Mouse (Mus musculus): ENCODE measurements at regions not wholly inside any gene's neighbourhood (a gene's known extent, or its start where the extent isn't known, plus 50 kb on each side); places are given as distances from the start of the nearest gene placed in this dataset.

GRCm38 (mm10) chr7:136660401-136660800 lies 234.0 kb upstream of the Mgmt start:
- 60% methylated on average over 2 of the region's 2 CpGs for WGBS
- no peak for ATAC-seq (ENCODE audit: low read depth)

GRCm38 (mm10) chr7:136664424-136665082 lies 229.9 kb upstream of the Mgmt start:
- no peak overlapping the region for H3K27ac ChIP-seq (replicated peaks; ENCODE audit: low read depth, low read length)
- no peaks in the 10 kb centered on the region for H3K9me3 ChIP-seq (ENCODE audit: control insufficient read depth, low read length)
- no peaks in the 10 kb centered on the region for H3K36me3 ChIP-seq (ENCODE audit: control insufficient read depth, insufficient read depth, low read length)
- H3K9ac ChIP-seq (ENCODE audit: low read depth, low read length): no peak overlapping the region
- no peak overlapping the region for H3K4me2 ChIP-seq (ENCODE audit: low read depth, low read length)
- no peak overlapping the region for H3K4me3 ChIP-seq (ENCODE audit: low read depth, low read length)
- DNase-seq (ENCODE audit: low spot score) (no peak), ATAC-seq (ENCODE audit: low read depth) (no peak)
- H3K27me3 ChIP-seq (replicated peaks; ENCODE audit: control insufficient read depth, insufficient read depth, low read length): no peaks in the 10 kb centered on the region
- 0 out of 2 replicates have a peak, but pooled peaks cover 5% of the 10 kb centered on the region for H3K4me1 ChIP-seq (ENCODE audit: control insufficient read depth, insufficient read depth, low read length)
- WGBS: 69% methylated on average over 10 of the region's 10 CpGs

More at GRCm38 (mm10) chr7:136660401-136660800, 234.0 kb upstream of the Mgmt start:
- H3K9me3 ChIP-seq (ENCODE audit: control insufficient read depth, low read length): no peaks in the 10 kb centered on the region
- no peak overlapping the region for H3K9ac ChIP-seq (ENCODE audit: low read depth, low read length)
- 0 out of 2 replicates have a peak, but pooled peaks cover 5% of the 10 kb centered on the region for H3K4me1 ChIP-seq (ENCODE audit: control insufficient read depth, insufficient read depth, low read length)
- no peaks in the 10 kb centered on the region for H3K36me3 ChIP-seq (ENCODE audit: control insufficient read depth, insufficient read depth, low read length)
- no peak overlapping the region for H3K4me2 ChIP-seq (ENCODE audit: low read depth, low read length)
- no peak overlapping the region for H3K27ac ChIP-seq (replicated peaks; ENCODE audit: low read depth, low read length)
- no peak overlapping the region for H3K4me3 ChIP-seq (ENCODE audit: low read depth, low read length)
- no peak for DNase-seq (ENCODE audit: low spot score)
- H3K27me3 ChIP-seq (replicated peaks; ENCODE audit: control insufficient read depth, insufficient read depth, low read length): no peaks in the 10 kb centered on the region

- 0 out of 2 replicates have a peak, but pooled peaks cover 5% of the 10 kb centered on the region for H3K4me1 ChIP-seq (ENCODE audit: control insufficient read depth, insufficient read depth, low read length)
- no peaks in the 10 kb centered on the region for H3K36me3 ChIP-seq (ENCODE audit: control insufficient read depth, insufficient read depth, low read length)
- H3K4me3 ChIP-seq (ENCODE audit: low read depth, low read length): no peak overlapping the region
- WGBS: 82% methylated on average over 2 of the region's 2 CpGs
- no peak overlapping the region for H3K27ac ChIP-seq (replicated peaks; ENCODE audit: low read depth, low read length)
- no peak overlapping the region for H3K9ac ChIP-seq (ENCODE audit: low read depth, low read length)
- ATAC-seq (ENCODE audit: low read depth) (no peak), DNase-seq (ENCODE audit: low spot score) (no peak)
- no peak overlapping the region for H3K4me2 ChIP-seq (ENCODE audit: low read depth, low read length)
- no peaks in the 10 kb centered on the region for H3K27me3 ChIP-seq (replicated peaks; ENCODE audit: control insufficient read depth, insufficient read depth, low read length)
- no peaks in the 10 kb centered on the region for H3K9me3 ChIP-seq (ENCODE audit: control insufficient read depth, low read length)
Observed at GRCm38 (mm10) chr7:136665901-136666300, 228.5 kb upstream of the Mgmt start.

- Histone ChIP-seq H3K9ac (ENCODE audit: low read depth, low read length) (no peak overlapping the region), H3K27me3 (replicated peaks; ENCODE audit: control insufficient read depth, insufficient read depth, low read length) (no peaks in the 10 kb centered on the region), H3K27ac (replicated peaks; ENCODE audit: low read depth, low read length) (no peak overlapping the region), H3K9me3 (ENCODE audit: control insufficient read depth, low read length) (no peaks in the 10 kb centered on the region), H3K4me2 (ENCODE audit: low read depth, low read length) (no peak overlapping the region), H3K4me3 (ENCODE audit: low read depth, low read length) (no peak overlapping the region), H3K4me1 (ENCODE audit: control insufficient read depth, insufficient read depth, low read length) (0 out of 2 replicates have a peak, but pooled peaks cover 5% of the 10 kb centered on the region), H3K36me3 (ENCODE audit: control insufficient read depth, insufficient read depth, low read length) (no peaks in the 10 kb centered on the region)
- no peak for ATAC-seq (ENCODE audit: low read depth)
- 17% methylated on average over 6 of the region's 6 CpGs for WGBS
- DNase-seq (ENCODE audit: low spot score): no peak
Observed at GRCm38 (mm10) chr7:136666707-136667106, 227.7 kb upstream of the Mgmt start.

- H3K4me3 ChIP-seq (ENCODE audit: low read depth, low read length): no peak overlapping the region
- H3K9ac ChIP-seq (ENCODE audit: low read depth, low read length): no peak overlapping the region
- no peaks in the 10 kb centered on the region for H3K36me3 ChIP-seq (ENCODE audit: control insufficient read depth, insufficient read depth, low read length)
- no peaks in the 10 kb centered on the region for H3K4me1 ChIP-seq (ENCODE audit: control insufficient read depth, insufficient read depth, low read length)
- DNase-seq (ENCODE audit: low spot score) (no peak), ATAC-seq (ENCODE audit: low read depth) (no peak)
- no peak overlapping the region for H3K27ac ChIP-seq (replicated peaks; ENCODE audit: low read depth, low read length)
- no peaks in the 10 kb centered on the region for H3K9me3 ChIP-seq (ENCODE audit: control insufficient read depth, low read length)
- no peak overlapping the region for H3K4me2 ChIP-seq (ENCODE audit: low read depth, low read length)
- no peaks in the 10 kb centered on the region for H3K27me3 ChIP-seq (replicated peaks; ENCODE audit: control insufficient read depth, insufficient read depth, low read length)
- 38% methylated on average over 7 of the region's 7 CpGs for WGBS
Observed at GRCm38 (mm10) chr7:136670675-136671074, 223.7 kb upstream of the Mgmt start.

- no peaks in the 10 kb centered on the region for H3K27me3 ChIP-seq (replicated peaks; ENCODE audit: control insufficient read depth, insufficient read depth, low read length)
- no peak overlapping the region for H3K4me2 ChIP-seq (ENCODE audit: low read depth, low read length)
- 55% methylated on average over 5 of the region's 5 CpGs for WGBS
- H3K4me3 ChIP-seq (ENCODE audit: low read depth, low read length): no peak overlapping the region
- no peak for DNase-seq (ENCODE audit: low spot score)
- no peaks in the 10 kb centered on the region for H3K9me3 ChIP-seq (ENCODE audit: control insufficient read depth, low read length)
- H3K27ac ChIP-seq (replicated peaks; ENCODE audit: low read depth, low read length): no peak overlapping the region
- ATAC-seq (ENCODE audit: low read depth): no peak
- H3K4me1 ChIP-seq (ENCODE audit: control insufficient read depth, insufficient read depth, low read length): 0 out of 2 replicates have a peak, but pooled peaks cover 3% of the 10 kb centered on the region
- no peaks in the 10 kb centered on the region for H3K36me3 ChIP-seq (ENCODE audit: control insufficient read depth, insufficient read depth, low read length)
- H3K9ac ChIP-seq (ENCODE audit: low read depth, low read length): no peak overlapping the region
Observed at GRCm38 (mm10) chr7:136674159-136674558, 220.3 kb upstream of the Mgmt start.

GRCm38 (mm10) chr7:136675041-136675440 lies 219.4 kb upstream of the Mgmt start:
- Histone ChIP-seq H3K27me3 (replicated peaks; ENCODE audit: control insufficient read depth, insufficient read depth, low read length) (no peaks in the 10 kb centered on the region), H3K9me3 (ENCODE audit: control insufficient read depth, low read length) (no peaks in the 10 kb centered on the region), H3K36me3 (ENCODE audit: control insufficient read depth, insufficient read depth, low read length) (no peaks in the 10 kb centered on the region), H3K4me3 (ENCODE audit: low read depth, low read length) (no peak overlapping the region), H3K27ac (replicated peaks; ENCODE audit: low read depth, low read length) (no peak overlapping the region), H3K4me1 (ENCODE audit: control insufficient read depth, insufficient read depth, low read length) (0 out of 2 replicates have a peak, but pooled peaks cover 3% of the 10 kb centered on the region), H3K4me2 (ENCODE audit: low read depth, low read length) (no peak overlapping the region), H3K9ac (ENCODE audit: low read depth, low read length) (no peak overlapping the region)
- WGBS: 54% methylated on average over 5 of the region's 5 CpGs
- DNase-seq (ENCODE audit: low spot score) (no peak), ATAC-seq (ENCODE audit: low read depth) (no peak)

GRCm38 (mm10) chr7:136676104-136676503 lies 218.3 kb upstream of the Mgmt start:
- Histone ChIP-seq H3K4me2 (ENCODE audit: low read depth, low read length) (no peak overlapping the region), H3K4me3 (ENCODE audit: low read depth, low read length) (no peak overlapping the region), H3K27ac (replicated peaks; ENCODE audit: low read depth, low read length) (no peak overlapping the region), H3K9ac (ENCODE audit: low read depth, low read length) (no peak overlapping the region), H3K36me3 (ENCODE audit: control insufficient read depth, insufficient read depth, low read length) (no peaks in the 10 kb centered on the region), H3K27me3 (replicated peaks; ENCODE audit: control insufficient read depth, insufficient read depth, low read length) (no peaks in the 10 kb centered on the region), H3K4me1 (ENCODE audit: control insufficient read depth, insufficient read depth, low read length) (0 out of 2 replicates have a peak, but pooled peaks cover 3% of the 10 kb centered on the region), H3K9me3 (ENCODE audit: control insufficient read depth, low read length) (no peaks in the 10 kb centered on the region)
- WGBS: 22% methylated on average over 6 of the region's 6 CpGs
- ATAC-seq (ENCODE audit: low read depth) (no peak), DNase-seq (ENCODE audit: low spot score) (no peak)

GRCm38 (mm10) chr7:136676987-136677545 lies 217.3 kb upstream of the Mgmt start:
- Histone ChIP-seq H3K9ac (ENCODE audit: low read depth, low read length) (no peak overlapping the region), H3K9me3 (ENCODE audit: control insufficient read depth, low read length) (no peaks in the 10 kb centered on the region)
- 67% methylated on average over 17 of the region's 17 CpGs for WGBS

More at GRCm38 (mm10) chr7:136676987-136677545, 217.3 kb upstream of the Mgmt start:
- Histone ChIP-seq H3K4me3 (ENCODE audit: low read depth, low read length) (no peak overlapping the region), H3K27me3 (replicated peaks; ENCODE audit: control insufficient read depth, insufficient read depth, low read length) (no peaks in the 10 kb centered on the region), H3K4me2 (ENCODE audit: low read depth, low read length) (no peak overlapping the region), H3K4me1 (ENCODE audit: control insufficient read depth, insufficient read depth, low read length) (0 out of 2 replicates have a peak, but pooled peaks cover 3% of the 10 kb centered on the region), H3K27ac (replicated peaks; ENCODE audit: low read depth, low read length) (no peak overlapping the region), H3K36me3 (ENCODE audit: control insufficient read depth, insufficient read depth, low read length) (no peaks in the 10 kb centered on the region)
- no peak for DNase-seq (ENCODE audit: low spot score)
- ATAC-seq (ENCODE audit: low read depth): no peak
